Mouse (Mus musculus) heart, postnatal 0 days (tissue): ENCODE data around the gene Prph2. TPM values are rescaled to one million over a fixed set of nuclear protein-coding genes. Genes with fewer than 3 reads are reported as not detected.

Experiments used
- ATAC-seq: fragments of 200-750 bp; cut with Nextera tagmentation; 2 replicates; pipeline ENCODE4 v1.8.0; 2017; ENCODE audit warnings: low read depth, moderate number of reproducible peaks, moderate library complexity; ENCODE audit not compliant: insufficient read depth
- DNase-seq: peaks from one replicate; pipeline ENCODE4 v3.0.0-alpha.2; 2016; ENCODE audit warnings: low spot score
- H3K27ac ChIP-seq: fragments of 300-500 bp; sonication (generic); 2 replicates; pipeline ENCODE4 v1.5.1; 2014; ENCODE audit warnings: low read depth, mild to moderate bottlenecking
- H3K27me3 ChIP-seq: fragments of 300-500 bp; sonication (generic); 2 replicates; pipeline ENCODE4 v1.6.1; 2014; ENCODE audit warnings: low read length, mixed read lengths; ENCODE audit not compliant: control insufficient read depth, insufficient read depth
- H3K36me3 ChIP-seq: fragments of 300-500 bp; sonication (generic); replicated peaks from 2 replicates; pipeline ENCODE4 v1.6.1; 2014; ENCODE audit warnings: low read length, mixed read lengths; ENCODE audit not compliant: control insufficient read depth, insufficient read depth
- H3K4me1 ChIP-seq: fragments of 300-500 bp; sonication (generic); 2 replicates; pipeline ENCODE4 v1.6.1; 2014; ENCODE audit warnings: antibody characterized with exemption; ENCODE audit not compliant: control insufficient read depth, insufficient read depth
- H3K4me2 ChIP-seq: fragments of 300-500 bp; sonication (generic); 2 replicates; pipeline ENCODE4 v1.6.1; 2014; ENCODE audit warnings: low read depth, mild to moderate bottlenecking, low read length, moderate library complexity
- H3K4me3 ChIP-seq: fragments of 300-500 bp; sonication (generic); 2 replicates; pipeline ENCODE4 v1.5.1; 2014; ENCODE audit warnings: low read depth, low read length
- H3K9ac ChIP-seq: fragments of 300-500 bp; sonication (generic); replicated peaks from 2 replicates; pipeline ENCODE4 v1.6.1; 2014; ENCODE audit warnings: low read depth, low read length, mixed read lengths
- H3K9me3 ChIP-seq: fragments of 300-500 bp; sonication (generic); replicated peaks from 2 replicates; pipeline ENCODE4 v1.6.1; 2016; ENCODE audit warnings: low read length; ENCODE audit not compliant: control insufficient read depth
- CTCF ChIP-seq: IDR thresholded peaks from 2 replicates; pipeline ENCODE4 v1.5.1; 2016; ENCODE audit warnings: antibody characterized with exemption, control low read depth, low read depth
- EP300 ChIP-seq: IDR thresholded peaks from 2 replicates; pipeline ENCODE4 v1.6.1; 2016; ENCODE audit warnings: antibody characterized with exemption, low read depth
- WGBS: fragments of 180-500 bp; shearing (Covaris S2); extraction: QIAGEN DNeasy Blood & Tissue Kit; methylation state at CpG from one replicate; pipeline ENCODE4 v1.1.7; 2014; 5-methylcytosine and 5-hydroxymethylcytosine counted together
- polyA plus RNA-seq: library from polyadenylated mRNA; unstranded; fragments of >200 nt; fragmentation: Nextera tagmentation; extraction: Ambion mirVana; gene quantifications from 2 replicates; pipeline ENCODE4 v1.2.1, GENCODE M21; 2015
- total RNA-seq: library from RNA; depleted of rRNA; stranded (reverse); fragments of >200 nt; gene quantifications from 2 replicates; pipeline ENCODE4 v1.2.3, GENCODE M21; 2014; ENCODE audit warnings: low replicate concordance

Gene Prph2
- total and polyA plus RNA-seq, 2 experiments from 2014 or later: not detected

- DNase-seq (no peak), ATAC-seq (no peak)
- H3K36me3 ChIP-seq: no peaks in the 10 kb centered on the region
- no peak overlapping the region for H3K27ac ChIP-seq
- no peaks in the 10 kb centered on the region for H3K27me3 ChIP-seq
- WGBS: 80% methylated on average over 6 of the region's 6 CpGs
- H3K4me1 ChIP-seq: peaks cover 8% of the 10 kb centered on the region
- H3K9me3 ChIP-seq: no peaks in the 10 kb centered on the region
- TF ChIP-seq EP300: no peak
- no peak for TF ChIP-seq CTCF
- H3K4me2 ChIP-seq: no peak overlapping the region
- no peak overlapping the region for H3K4me3 ChIP-seq
- no peak overlapping the region for H3K9ac ChIP-seq
Measured at GRCm38 (mm10) chr17:46881728-46882127, 28.5 kb upstream of the Prph2 start.

GRCm38 (mm10) chr17:46883107-46883506 is 27.2 kb upstream of the Prph2 start:
- no peak for ATAC-seq
- WGBS: 88% methylated on average over 9 of the region's 9 CpGs

GRCm38 (mm10) chr17:46884766-46885165 is 25.5 kb upstream of the Prph2 start:
- Histone ChIP-seq H3K4me3 (no peak overlapping the region), H3K27me3 (no peaks in the 10 kb centered on the region), H3K27ac (no peak overlapping the region), H3K9ac (no peak overlapping the region), H3K36me3 (no peaks in the 10 kb centered on the region), H3K9me3 (no peaks in the 10 kb centered on the region), H3K4me1 (peaks cover 8% of the 10 kb centered on the region), H3K4me2 (no peak overlapping the region)
- no peak for ATAC-seq
- no peak for TF ChIP-seq CTCF
- TF ChIP-seq EP300: no peak
- WGBS: 90% methylated on average over 6 of the region's 6 CpGs
- no peak for DNase-seq

More at GRCm38 (mm10) chr17:46883107-46883506, 27.2 kb upstream of the Prph2 start:
- DNase-seq: no peak
- H3K4me1 ChIP-seq: peaks cover 8% of the 10 kb centered on the region
- no peak overlapping the region for H3K4me2 ChIP-seq
- H3K36me3 ChIP-seq: no peaks in the 10 kb centered on the region
- TF ChIP-seq CTCF: no peak
- no peak for TF ChIP-seq EP300
- no peaks in the 10 kb centered on the region for H3K9me3 ChIP-seq
- no peak overlapping the region for H3K27ac ChIP-seq
- H3K27me3 ChIP-seq: no peaks in the 10 kb centered on the region
- H3K9ac ChIP-seq: no peak overlapping the region
- H3K4me3 ChIP-seq: no peak overlapping the region

GRCm38 (mm10) chr17:46885218-46885909 is 24.9 kb upstream of the Prph2 start:
- no peaks in the 10 kb centered on the region for H3K27me3 ChIP-seq
- WGBS: 53% methylated on average over 11 of the region's 11 CpGs
- no peaks in the 10 kb centered on the region for H3K36me3 ChIP-seq
- H3K4me1 ChIP-seq: peaks cover 8% of the 10 kb centered on the region
- no peak overlapping the region for H3K9ac ChIP-seq
- DNase-seq (no peak), ATAC-seq (no peak)
- no peak overlapping the region for H3K4me2 ChIP-seq
- no peak overlapping the region for H3K27ac ChIP-seq
- TF ChIP-seq CTCF (no peak), EP300 (no peak)
- H3K4me3 ChIP-seq: no peak overlapping the region
- no peaks in the 10 kb centered on the region for H3K9me3 ChIP-seq

GRCm38 (mm10) chr17:46885910-46886643 is 24.2 kb upstream of the Prph2 start:
- DNase-seq (no peak), ATAC-seq (no peak)
- H3K27me3 ChIP-seq: no peaks in the 10 kb centered on the region
- peaks cover 8% of the 10 kb centered on the region for H3K4me1 ChIP-seq
- WGBS: 27% methylated on average over 17 of the region's 17 CpGs
- H3K4me2 ChIP-seq: no peak overlapping the region
- H3K36me3 ChIP-seq: no peaks in the 10 kb centered on the region
- no peak for TF ChIP-seq CTCF
- no peak for TF ChIP-seq EP300
- no peak overlapping the region for H3K4me3 ChIP-seq
- H3K9me3 ChIP-seq: no peaks in the 10 kb centered on the region
- no peak overlapping the region for H3K27ac ChIP-seq
- no peak overlapping the region for H3K9ac ChIP-seq
